Mouse (Mus musculus) frontal cortex, postnatal 14 days (tissue): ENCODE measurements around the gene Prrg2.

Experiments used
- DNase-seq, 2 experiments: peaks; one replicate each; pipeline ENCODE4 v3.0.0; 2022; ENCODE audit warnings: low spot score in 2 of 2

Gene Prrg2

GRCm38 (mm10) chr7:45058607-45059571 lies 3.6 kb downstream of the Prrg2 start:
- no peak for DNase-seq

GRCm38 (mm10) chr7:45056972-45057348 lies 5.5 kb downstream of the Prrg2 start:
- no peak for DNase-seq

GRCm38 (mm10) chr7:45056329-45056971 lies 6.0 kb downstream of the Prrg2 start:
- no peak for DNase-seq

- DNase-seq, result peak; percentile 89 to 95
These were observed 8.5 kb downstream of the Prrg2 start for GRCm38 (mm10) chr7:45053931-45054510.

- DNase-seq, result peak; percentile 63 to 69
These were observed 9.2 kb downstream of the Prrg2 start for GRCm38 (mm10) chr7:45053117-45053930.

- no peak for DNase-seq
These were observed 9.7 kb downstream of the Prrg2 start, which contains the start of gene Prr12 for GRCm38 (mm10) chr7:45052862-45053116. Gene Prr12 (minus strand): TSS chr7:45052881.

GRCm38 (mm10) chr7:45052181-45052861 lies 10.2 kb downstream of the Prrg2 start:
- peak in 1 of 2 experiments; percentile 45 for DNase-seq

- no peak for DNase-seq
These were observed 10.9 kb downstream of the Prrg2 start for GRCm38 (mm10) chr7:45051601-45051974.

- peak; percentile 62 to 73 for DNase-seq
These were observed 11.4 kb downstream of the Prrg2 start for GRCm38 (mm10) chr7:45050945-45051600.

GRCm38 (mm10) chr7:45048923-45049657 lies 13.4 kb downstream of the Prrg2 start:
- no peak for DNase-seq

GRCm38 (mm10) chr7:45048001-45048890 lies 14.2 kb downstream of the Prrg2 start:
- DNase-seq, result no peak

GRCm38 (mm10) chr7:45047491-45047890 lies 15.0 kb downstream of the Prrg2 start:
- no peak for DNase-seq

GRCm38 (mm10) chr7:45046853-45047350 lies 15.6 kb downstream of the Prrg2 start:
- DNase-seq, result no peak

- DNase-seq, result no peak
These were observed 16.7 kb downstream of the Prrg2 start for GRCm38 (mm10) chr7:45045741-45046140.

GRCm38 (mm10) chr7:45043307-45043706 lies 19.2 kb downstream of the Prrg2 start:
- DNase-seq, result no peak

- DNase-seq, result no peak
These were observed 21.6 kb downstream of the Prrg2 start for GRCm38 (mm10) chr7:45040851-45041250.

- DNase-seq, result no peak
These were observed 24.1 kb downstream of the Prrg2 start for GRCm38 (mm10) chr7:45038411-45038810.

- DNase-seq, result peak in 1 of 2 experiments; percentile 42
These were observed 24.6 kb downstream of the Prrg2 start for GRCm38 (mm10) chr7:45037720-45038361.
